Mouse (Mus musculus) spleen, postnatal 14 days (tissue): ENCODE results near the gene Slc12a8.

Experiments used
- DNase-seq, 2 experiments: peaks; one replicate each; pipeline ENCODE4 v3.0.0; 2021 to 2022; ENCODE audit warnings: low spot score in 2 of 2

Gene Slc12a8

DNA sequence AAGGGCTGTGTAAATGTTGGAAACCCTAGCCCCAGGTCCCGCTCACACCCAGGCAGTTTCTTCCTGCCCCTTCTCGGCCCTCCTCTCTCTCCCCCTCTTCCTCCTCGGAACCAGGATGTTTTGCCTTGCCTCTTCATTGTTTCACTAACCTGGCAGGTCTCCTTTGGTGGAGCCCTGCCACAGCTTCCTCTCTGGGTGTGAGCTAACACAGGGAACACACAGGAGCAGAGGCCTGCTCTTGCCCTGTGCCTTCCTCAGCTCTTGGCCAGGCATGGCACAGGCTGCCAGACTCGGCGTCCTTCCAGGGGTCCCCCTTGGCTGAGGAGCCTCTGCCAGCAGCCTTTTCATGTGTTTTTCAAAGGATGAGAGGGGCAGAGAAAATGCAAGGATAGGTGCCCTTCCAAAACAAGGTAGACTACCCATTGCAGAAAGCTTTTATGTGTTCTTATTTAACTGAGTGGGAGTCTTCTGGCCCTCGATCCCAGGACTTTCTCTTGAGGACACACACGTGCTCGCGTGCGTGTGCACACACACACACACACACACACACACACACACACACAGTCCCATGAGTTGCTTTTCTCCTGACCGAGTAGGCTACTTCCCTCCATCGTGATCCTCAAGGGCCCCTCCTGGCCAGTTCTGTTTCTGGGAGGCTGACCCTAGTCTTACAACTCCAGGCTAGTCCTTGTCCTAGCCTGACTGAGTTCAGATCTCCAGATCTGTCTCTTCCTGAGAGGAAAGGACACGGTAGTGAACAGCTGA, 179.9 kb downstream of the Slc12a8 start:
- no peak for DNase-seq

DNA sequence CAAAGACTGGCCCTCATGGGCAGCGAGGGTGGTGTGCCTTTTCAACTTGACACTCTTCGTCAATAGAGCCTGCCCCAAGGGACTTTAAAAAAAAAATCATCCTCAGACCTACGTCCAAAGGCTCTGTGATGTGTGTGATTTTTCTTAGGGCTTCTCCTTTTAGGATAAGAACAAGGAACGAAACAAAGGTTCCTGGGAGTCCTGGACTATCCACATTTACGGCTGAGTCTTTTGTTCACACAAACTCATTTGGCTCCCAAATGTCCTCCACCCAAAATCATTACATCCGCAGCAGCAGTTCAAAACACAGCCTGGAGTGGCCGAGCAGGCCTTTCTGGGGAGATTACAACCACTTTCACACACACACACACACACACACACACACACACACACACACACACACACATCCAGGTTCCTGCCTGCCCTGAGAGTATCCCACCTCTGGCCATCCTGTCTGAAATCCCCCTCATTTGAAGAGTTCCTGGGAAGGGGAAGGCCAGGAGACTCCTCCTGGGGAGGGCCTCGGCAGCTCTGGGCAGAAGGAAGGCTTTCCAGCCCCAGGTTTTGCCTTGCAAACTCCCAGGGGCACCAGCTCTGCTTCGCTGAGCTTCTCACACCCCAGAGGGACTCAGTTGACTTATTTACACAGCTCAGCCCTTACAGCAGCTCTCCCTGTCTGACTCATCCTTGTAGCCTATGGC, 180.6 kb downstream of the Slc12a8 start:
- DNase-seq: no peak

DNA sequence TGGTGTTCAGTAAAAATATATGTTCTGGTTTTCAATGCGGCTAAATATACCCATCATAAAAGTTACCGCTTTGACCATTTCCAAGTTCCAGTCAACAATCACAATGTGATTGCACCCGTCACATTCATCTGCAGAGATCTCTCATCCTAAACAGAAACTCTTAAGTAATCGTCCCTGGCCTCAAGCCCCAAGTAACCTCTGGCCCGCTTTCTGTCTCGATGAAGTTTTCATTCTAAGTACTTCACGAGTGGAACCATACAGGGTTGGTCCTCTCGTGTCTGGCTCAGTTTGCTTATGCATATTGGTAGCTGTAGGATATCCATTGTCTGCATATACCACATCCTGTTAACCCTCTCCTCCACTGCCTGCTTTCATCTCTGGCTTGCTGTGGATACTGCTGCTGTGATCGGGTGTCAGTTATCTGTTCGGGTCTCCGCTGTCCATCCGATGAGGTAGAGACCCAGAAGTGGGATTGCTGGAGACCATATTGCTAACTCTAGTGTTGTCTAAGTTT, 181.2 kb downstream of the Slc12a8 start:
- DNase-seq: no peak

DNA sequence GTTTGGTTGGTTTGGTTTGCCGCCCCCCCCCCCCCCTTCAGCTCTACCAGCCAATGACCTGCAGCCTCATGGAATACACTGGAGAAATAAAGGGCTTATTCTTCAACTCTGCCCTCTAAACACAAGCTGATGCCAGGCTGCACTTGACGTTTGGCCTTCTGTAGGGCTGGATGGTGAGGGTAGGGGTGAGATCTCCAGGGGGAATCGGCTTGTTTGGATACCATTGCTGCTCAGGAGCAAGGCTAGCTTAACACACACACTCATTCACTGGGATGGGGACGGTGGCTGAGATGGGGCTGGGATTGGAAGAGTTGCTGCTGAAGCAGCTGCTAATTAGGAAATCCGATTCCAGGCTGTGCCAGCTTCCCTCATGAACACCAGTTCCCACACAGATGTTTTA, 183.5 kb downstream of the Slc12a8 start:
- DNase-seq: no peak

DNA sequence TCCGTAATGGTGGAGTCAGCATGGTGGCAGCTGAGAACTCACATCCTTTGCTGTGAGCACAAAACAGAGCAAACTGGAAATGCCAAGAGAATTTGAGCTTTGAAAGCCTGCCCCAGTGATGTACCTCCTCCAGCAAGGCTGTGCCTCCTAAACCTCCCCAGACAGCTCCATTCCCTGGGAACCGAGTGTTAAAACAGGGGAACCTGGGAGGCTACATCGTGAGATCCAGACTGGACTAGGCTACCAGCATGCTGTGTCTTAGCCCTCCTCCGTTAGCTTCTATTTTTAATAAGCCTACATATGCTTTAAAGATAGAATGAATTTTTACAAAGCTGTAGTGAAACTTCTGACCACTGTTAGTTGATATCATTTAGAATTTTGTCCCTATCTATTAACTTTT, 184.7 kb downstream of the Slc12a8 start:
- no peak for DNase-seq

DNA sequence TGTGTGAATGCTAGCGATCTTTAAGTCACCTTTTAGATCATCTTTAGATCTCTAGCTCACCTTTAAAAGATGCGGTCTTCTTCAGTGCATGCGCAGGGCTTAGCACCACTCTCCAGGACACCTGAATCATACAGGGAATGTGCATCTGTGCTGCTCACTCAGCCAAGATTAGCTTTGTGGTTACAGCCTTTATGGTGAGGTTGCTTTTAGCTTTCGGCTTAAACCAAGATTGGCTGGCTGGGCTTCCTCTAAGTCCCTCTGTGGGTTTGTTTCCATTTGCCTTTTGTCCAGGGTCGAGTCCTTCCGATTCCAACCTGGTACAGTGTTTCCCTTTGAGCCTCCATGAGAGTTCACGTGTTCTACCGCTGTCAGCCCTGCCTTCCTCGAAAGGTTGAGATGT, 187.2 kb downstream of the Slc12a8 start:
- DNase-seq: no peak

DNA sequence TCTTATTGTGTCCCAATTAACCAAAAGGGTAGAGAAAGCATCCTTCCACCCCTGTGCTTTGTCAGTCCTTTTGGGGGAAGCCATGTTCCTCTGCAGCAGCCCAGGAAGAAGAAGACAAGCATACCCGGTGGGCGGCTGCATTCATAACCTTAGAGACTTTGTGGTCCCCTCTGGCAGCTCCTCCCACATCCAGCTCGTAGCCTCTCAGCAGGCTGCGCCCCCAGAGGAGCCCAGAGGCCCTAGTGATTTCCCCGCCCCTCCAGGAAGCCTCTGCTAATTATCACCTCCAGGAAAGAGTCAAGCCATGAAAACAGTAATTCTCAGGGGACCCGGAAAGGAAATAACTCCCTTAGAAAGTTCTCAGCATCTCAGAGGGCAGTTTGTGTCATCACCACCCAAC, 188.1 kb downstream of the Slc12a8 start:
- DNase-seq: no peak

DNA sequence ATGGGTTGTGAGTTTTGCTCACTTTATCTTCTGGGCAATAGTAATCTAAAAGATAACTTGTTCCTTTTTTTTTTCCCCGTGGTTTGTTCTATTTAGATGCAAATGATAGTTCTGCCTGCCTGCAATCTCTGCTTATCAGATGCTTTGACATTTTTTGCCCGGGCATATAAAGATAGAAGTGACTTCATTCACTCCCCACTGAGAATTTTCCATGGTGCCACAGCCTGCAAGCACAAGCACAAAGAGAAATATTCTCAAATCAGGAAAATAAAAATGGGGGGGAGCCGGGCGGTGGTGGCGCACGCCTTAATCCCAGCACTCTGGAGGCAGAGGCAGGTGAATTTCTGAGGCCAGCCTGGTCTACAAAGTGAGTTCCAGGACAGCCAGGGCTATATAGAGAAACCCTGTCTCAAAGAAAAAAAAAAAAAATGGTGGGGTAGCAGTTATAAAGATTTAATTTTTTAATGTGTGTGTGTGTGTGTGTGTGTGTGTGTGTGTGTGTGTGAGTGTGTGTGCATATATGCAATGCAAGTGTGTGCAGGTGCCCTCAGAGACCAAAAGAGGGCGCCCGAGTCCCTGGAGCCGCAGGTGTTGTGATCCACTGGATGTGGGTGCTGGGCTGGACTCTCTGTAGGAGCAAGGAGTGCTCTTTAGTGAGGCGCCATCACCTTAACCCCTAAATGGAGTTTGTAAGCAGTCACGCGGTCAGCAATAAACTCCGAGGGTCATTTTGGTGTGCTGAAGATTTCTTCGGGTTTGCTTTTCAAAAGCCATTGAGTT, 189.2 kb downstream of the Slc12a8 start:
- DNase-seq: no peak

DNA sequence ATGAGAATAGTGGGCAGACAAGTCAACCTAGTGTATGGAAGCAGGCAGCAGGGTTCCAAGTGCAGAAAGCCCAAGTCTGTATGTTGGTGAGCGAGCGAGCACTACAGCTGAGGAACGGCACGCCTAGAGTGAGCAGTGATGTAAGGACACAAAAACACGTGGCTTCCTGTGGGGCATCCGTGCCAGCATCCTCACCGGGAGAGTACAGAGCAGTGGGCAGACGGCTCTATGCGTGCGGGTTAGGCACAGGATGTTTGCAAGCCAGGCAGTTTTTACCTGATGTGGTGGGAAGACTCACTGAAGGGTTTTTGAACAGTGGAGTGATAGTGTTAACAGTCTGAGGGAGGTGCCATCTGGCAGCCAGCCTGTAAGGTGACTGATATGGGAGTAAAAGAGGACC, 190.9 kb downstream of the Slc12a8 start:
- no peak for DNase-seq

DNA sequence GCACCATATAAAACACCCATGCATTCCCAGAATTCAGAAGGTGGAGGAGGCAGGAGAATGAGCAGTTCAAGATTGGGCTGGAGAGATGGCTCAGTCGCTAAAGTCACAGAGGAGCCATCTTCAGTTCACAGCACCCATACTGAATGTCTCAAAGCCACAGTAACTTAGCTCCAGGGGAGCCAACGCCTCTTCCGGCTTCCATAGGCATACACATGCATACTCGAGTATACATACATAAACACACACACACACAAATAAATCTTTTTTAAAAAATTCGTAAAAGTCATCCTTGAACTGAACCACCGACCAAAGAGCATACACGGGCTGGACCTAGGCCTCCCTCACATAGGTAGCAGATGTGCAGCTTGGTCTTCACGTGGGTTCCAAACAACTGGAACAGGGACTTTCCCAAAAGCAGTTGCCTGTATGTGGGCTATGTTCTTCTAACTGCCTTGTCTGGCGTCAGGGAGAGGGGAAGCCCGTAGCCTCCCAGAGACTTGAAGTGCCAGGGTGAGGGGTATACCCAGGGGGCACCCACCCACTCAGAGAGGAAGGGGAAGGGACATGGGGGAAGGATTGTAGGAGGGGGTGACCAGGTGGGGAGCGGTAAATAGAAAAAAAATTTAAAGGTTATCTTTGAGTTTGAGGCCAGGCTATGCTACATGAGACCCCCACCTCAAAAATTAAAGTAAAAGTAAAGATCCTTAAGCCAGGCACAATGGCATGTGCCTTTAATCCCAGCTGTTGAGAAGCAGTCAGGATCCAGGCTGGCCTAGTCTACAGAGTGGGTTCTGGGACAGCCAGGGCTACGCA, 191.7 kb downstream of the Slc12a8 start:
- DNase-seq: no peak
